Mouse (Mus musculus) retina, adult 2 months (tissue): ENCODE measurements around the gene Clic4.
"Not testable (repeated sequence)": the region's sequence is repeated elsewhere in the genome, so short reads cannot be mapped to it uniquely, and the experiment has no call there.

ENCODE experiments used
- DNase-seq: peaks from one replicate; pipeline ENCODE4 v3.0.0-alpha.2; 2012; ENCODE audit warnings: low read depth, low spot score

Gene Clic4

DNA sequence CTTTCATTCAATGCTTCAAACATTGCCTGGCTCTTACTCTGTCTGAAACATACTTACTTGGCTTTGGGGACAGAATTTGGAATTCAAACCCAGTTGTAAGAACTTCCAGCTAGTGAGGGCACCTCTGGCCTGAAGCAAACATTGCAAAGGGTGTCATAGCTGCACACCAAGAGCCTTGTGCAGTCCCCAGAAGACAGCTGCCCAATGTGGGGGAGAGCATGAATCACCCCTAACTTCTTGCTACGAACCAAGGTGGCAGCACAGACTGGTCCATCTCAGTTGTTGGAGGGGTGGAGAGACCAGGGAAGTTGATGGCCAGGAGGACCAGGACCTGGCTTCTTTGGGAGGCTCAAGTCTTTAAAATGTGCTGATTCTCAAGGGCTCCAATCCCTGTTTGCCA lies 81.4 kb downstream of the Clic4 start:
- DNase-seq = no peak

DNA sequence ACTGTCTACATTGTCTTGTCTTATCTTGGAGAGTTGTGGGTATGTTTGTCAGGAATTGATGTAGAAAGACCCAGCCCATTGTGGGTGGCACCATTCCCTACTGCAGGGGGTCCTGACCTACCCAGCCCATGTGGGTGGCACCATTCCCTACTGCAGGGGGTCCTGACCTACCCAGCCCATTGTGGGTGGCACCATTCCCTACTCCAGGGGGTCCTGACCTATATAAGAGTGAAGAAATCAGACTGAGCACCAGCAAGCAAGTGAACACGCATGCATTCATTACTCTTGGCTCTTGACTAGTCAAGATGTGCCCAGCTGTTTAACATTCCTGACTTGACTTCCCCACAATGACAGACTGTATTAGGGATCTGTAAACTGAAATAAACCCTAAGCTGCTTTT lies 82.2 kb downstream of the Clic4 start:
- DNase-seq = no peak

- DNase-seq = no peak
Observed at GRCm38 (mm10) chr4:135189452-135190008, 83.1 kb downstream of the Clic4 start.

- DNase-seq = not testable (repeated sequence)
Observed at GRCm38 (mm10) chr4:135184277-135184676, 88.3 kb downstream of the Clic4 start.

DNA sequence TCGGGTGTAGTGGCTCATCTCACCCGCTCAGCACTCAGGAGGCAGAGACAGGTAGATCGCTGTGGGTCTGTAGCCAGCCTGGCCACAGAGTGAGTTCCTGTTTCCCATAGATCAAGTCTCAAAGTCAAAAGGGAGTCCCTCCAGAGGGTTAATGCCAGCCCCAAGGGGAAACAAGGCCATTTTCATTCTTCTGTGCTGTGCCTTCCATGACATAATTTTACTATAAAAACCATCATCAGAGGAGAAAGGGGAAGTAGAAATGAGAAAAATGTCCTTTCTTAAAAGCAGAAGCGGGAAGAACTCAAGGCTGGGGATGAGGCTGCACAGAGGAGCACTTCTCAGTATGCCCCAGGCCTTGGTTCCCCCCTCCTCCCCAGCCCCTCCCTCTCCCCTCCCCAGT lies 90.8 kb downstream of the Clic4 start:
- no peak for DNase-seq

DNA sequence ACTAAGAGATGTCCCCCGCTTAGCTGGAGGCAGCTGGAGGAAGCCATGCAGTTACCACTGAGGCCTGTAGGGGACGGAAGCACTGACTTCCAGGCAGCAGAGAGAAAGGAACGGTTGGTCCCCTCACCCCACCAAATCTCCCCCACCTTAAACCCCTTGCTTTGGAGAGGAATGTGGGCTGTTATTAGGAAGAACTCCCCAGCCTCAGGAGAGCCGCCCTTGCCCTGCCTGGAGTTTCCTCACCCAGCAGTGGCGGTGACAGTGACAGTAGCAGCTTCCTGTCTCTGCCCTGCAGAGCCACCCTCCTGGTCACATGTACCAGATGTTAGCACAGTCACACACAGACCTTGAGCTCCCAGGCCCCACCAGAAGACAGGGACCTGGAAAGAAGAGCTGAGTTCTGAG lies 93.5 kb downstream of the Clic4 start:
- DNase-seq = no peak

- DNase-seq = no peak
Observed at GRCm38 (mm10) chr4:135177568-135177967, 95.0 kb downstream of the Clic4 start.

DNA sequence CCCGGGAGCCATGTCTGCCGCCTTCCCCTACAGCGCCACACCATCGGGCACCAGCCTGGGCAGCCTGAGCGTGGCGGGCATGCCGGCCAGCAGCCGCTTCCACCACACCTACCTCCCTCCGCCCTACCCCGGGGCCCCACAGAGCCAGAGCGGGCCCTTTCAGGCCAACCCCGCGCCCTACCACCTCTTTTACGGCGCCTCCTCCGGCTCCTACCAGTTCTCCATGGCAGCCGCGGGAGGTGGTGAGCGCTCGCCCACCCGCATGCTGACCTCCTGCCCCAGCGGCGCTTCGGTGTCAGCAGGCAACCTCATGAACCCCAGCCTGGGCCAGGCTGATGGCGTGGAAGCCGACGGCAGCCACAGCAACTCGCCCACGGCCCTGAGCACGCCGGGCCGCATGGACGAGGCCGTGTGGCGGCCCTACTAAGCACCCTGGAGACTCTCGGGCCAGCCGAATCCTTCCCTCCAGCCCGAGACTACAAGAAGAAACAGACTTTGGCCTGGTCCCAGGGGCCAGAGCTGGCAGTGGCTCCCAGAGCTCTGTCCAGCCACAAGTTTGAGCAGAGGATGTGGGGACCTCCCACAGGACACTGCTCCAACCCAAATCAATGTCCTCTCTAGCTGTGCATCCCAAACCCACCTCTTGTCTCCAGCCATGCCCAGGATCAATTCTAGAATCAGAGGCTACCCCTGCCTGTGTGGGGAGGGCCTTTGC lies 97.1 kb downstream of the Clic4 start:
- no peak for DNase-seq

- no peak for DNase-seq
Observed at GRCm38 (mm10) chr4:135171304-135171875, 101.2 kb downstream of the Clic4 start.

DNA sequence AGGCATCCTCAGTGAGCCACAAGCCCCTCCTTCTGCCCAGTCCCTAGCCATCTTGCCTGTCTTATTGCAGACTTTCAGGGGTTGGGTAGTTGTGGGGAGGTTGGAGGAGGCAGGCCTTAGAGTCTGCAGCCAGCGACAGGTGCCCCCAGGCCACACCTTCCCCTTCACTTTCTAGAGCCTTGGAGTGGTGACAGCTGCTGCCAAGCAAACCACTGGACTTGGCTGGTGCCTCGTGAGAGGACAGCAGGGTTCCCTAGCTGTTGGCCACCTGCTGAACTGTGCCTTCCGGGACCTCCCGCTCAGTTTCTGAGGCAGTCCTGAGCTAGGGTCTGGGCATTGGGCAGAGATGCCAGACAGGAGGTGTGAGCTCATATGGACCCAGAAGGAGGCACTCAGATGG lies 103.1 kb downstream of the Clic4 start:
- no peak for DNase-seq

DNA sequence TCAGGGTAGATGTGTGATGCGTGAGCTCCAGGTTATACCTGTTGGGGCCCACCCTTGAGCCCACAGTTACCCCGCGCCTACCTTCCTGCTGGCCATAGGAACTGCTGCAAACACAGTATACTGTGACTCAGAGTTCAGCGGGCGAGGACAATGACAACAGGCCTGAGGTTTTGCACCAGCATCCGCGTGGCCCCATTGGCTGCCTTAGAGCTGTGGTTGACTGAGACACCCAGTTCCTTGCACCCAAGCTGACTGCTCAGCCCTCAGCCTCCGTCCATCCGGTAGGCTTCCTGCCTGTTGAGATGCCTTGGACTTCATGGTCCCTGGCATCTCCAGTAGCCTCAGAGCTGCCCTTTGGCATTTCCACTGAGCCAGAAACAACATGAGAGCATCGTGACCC lies 103.5 kb downstream of the Clic4 start:
- DNase-seq = no peak

GRCm38 (mm10) chr4:135167816-135168527 lies 104.6 kb downstream of the Clic4 start:
- DNase-seq = no peak

- no peak for DNase-seq
Observed at GRCm38 (mm10) chr4:135166413-135167225, 106.0 kb downstream of the Clic4 start.

- no peak for DNase-seq
Observed at GRCm38 (mm10) chr4:135165761-135166160, 106.9 kb downstream of the Clic4 start.
